In the genomic region with DNA sequence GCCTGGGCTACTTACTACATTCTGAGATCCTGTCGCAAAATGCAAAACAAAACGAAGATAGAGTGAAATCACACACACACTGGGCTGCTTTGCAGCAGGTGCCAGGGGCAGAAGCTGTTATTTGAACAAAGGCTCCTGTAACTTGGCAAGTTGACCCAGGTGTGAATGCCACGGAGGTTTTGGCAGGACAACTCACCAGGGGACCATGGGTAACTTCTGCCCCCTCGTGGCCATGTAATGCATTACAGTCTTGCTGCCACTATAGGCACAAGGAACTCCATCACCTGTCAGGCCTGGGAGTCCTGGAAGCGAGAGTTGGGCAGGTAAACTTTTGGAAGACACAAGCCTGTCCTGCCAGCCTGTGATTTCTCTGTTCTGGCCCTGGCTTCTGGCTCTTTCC, we compare ENCODE assay signal across 9 mouse cellular contexts. TPM values are rescaled to one million over a fixed set of nuclear protein-coding genes. Genes with fewer than 3 reads are reported as not detected.
A peak's percentile ranks its signal among the peaks of the same experiment; 100 is the strongest.
DNase-seq lines count a peak whose midpoint lies in the region; ATAC-seq lines count a peak whose summit lies in the region.
"Had no signal": no experiment of that assay in that cellular context is flagged by ENCODE, and none has a peak within 500 bp of the region (broad histone marks: within the 10 kb centered on the region; RNA-seq: fewer than 3 reads in every experiment).

No protein-coding gene starts in this region.

- DNase-seq in forebrain, embryonic 10.5 days (ENCODE audit: extremely low spot score, low spot score) = peak; percentile 75
- peak; percentile 82 for DNase-seq in R1 (ENCODE audit: low read depth, low spot score)
- peak; percentile 78 to 90 for DNase-seq in cerebellum, postnatal 14 days
- DNase-seq in heart, postnatal 36 days = peak; percentile 85 to 91
- peak; percentile 70 for DNase-seq in left cerebral cortex, adult 11 months (ENCODE audit: low spot score)
- DNase-seq in mesoderm, embryonic 11.5 days (ENCODE audit: low read depth, low spot score) = peak; percentile 74
- DNase-seq in spleen, postnatal 36 days (ENCODE audit: low spot score in 2 of 2) = peak; percentile 63 to 66

- intact Hi-C loops in heart, postnatal 36 days (cut with DNase I) = loop anchor here (1.0 kb wide), 2 partner anchors 22 to 46 kb away; no protein-coding TSS in a partner anchor

- H3K4me2 ChIP-seq in forebrain, embryonic 13.5 days = no peak overlapping the region
- H3K4me2 ChIP-seq: limb, embryonic 13.5 days had no signal

- H3K9me3 ChIP-seq in forebrain, embryonic 10.5 days = no peaks in the 10 kb centered on the region
- H3K9me3 ChIP-seq in forebrain, embryonic 13.5 days (replicated peaks) = no peaks in the 10 kb centered on the region
- H3K9me3 ChIP-seq: limb, embryonic 13.5 days had no signal

- no peak overlapping the region for H3K4me3 ChIP-seq in forebrain, embryonic 10.5 days
- no peak overlapping the region for H3K4me3 ChIP-seq in forebrain, embryonic 13.5 days
- H3K4me3 ChIP-seq: limb, embryonic 13.5 days had no signal

- no peak overlapping the region for H3K27ac ChIP-seq in forebrain, embryonic 10.5 days
- no peak overlapping the region for H3K27ac ChIP-seq in forebrain, embryonic 13.5 days
- H3K27ac ChIP-seq: limb, embryonic 13.5 days had no signal

- H3K9ac ChIP-seq in forebrain, embryonic 13.5 days = no peak overlapping the region
- H3K9ac ChIP-seq: limb, embryonic 13.5 days had no signal

- H3K27me3 ChIP-seq in forebrain, embryonic 10.5 days (ENCODE audit: poor library complexity, severe bottlenecking) = peaks cover 70% of the 10 kb centered on the region
- H3K27me3 ChIP-seq in forebrain, embryonic 13.5 days = peaks cover 36% of the 10 kb centered on the region

- ATAC-seq in forebrain, embryonic 13.5 days = no peak

- WGBS in forebrain, embryonic 10.5 days = 31% methylated on average over 5 of the region's 5 CpGs
- 32% methylated on average over 5 of the region's 5 CpGs for WGBS in forebrain, embryonic 13.5 days

- no peaks in the 10 kb centered on the region for H3K36me3 ChIP-seq in forebrain, embryonic 10.5 days (replicated peaks)
- no peaks in the 10 kb centered on the region for H3K36me3 ChIP-seq in forebrain, embryonic 13.5 days (ENCODE audit: poor library complexity, severe bottlenecking)

- H3K4me1 ChIP-seq in forebrain, embryonic 10.5 days = peaks cover 61% of the 10 kb centered on the region
- peaks cover 11% of the 10 kb centered on the region; the same call in 1 of the 2 replicates for H3K4me1 ChIP-seq in forebrain, embryonic 13.5 days

RNA-seq across cellular contexts. Expression of gene Cdc42ep1, which starts 6.0 kb away (rescaled TPM):
- polyA plus RNA-seq in forebrain, embryonic 10.5 days (2016; fragmentation: Nextera tagmentation; extraction: Ambion mirVana) = 12.6 and 12.7 TPM in 2 replicates
- polyA plus RNA-seq in forebrain, embryonic 13.5 days (2015; fragmentation: Nextera tagmentation; extraction: Ambion mirVana) = 5.0 and 5.5 TPM in 2 replicates
- 10 to 100 TPM; 37.6 to 47.6 TPM for total RNA-seq in heart, postnatal 36 days (2021)

RNA-seq across cellular contexts. Expression of gene Lgals2, which starts 6.9 kb away (rescaled TPM):
- not detected in 2 replicates for polyA plus RNA-seq in forebrain, embryonic 10.5 days (2016; fragmentation: Nextera tagmentation; extraction: Ambion mirVana)
- not detected in 2 replicates for polyA plus RNA-seq in forebrain, embryonic 13.5 days (2015; fragmentation: Nextera tagmentation; extraction: Ambion mirVana)
- under 1 TPM in 1 of 2 experiments, not detected in 1; 0.56 TPM for total RNA-seq in heart, postnatal 36 days (2021)

RNA-seq across cellular contexts. Expression of gene Gga1, which starts 28.5 kb away (rescaled TPM):
- 46.8 and 52.6 TPM in 2 replicates for polyA plus RNA-seq in forebrain, embryonic 10.5 days (2016; fragmentation: Nextera tagmentation; extraction: Ambion mirVana)
- polyA plus RNA-seq in forebrain, embryonic 13.5 days (2015; fragmentation: Nextera tagmentation; extraction: Ambion mirVana) = 50.3 and 53.7 TPM in 2 replicates
- total RNA-seq in heart, postnatal 36 days (2021) = 10 to 100 TPM; 40.3 to 43.2 TPM

RNA-seq across cellular contexts. Expression of gene Card10, which starts 45.6 kb away (rescaled TPM):
- polyA plus RNA-seq in forebrain, embryonic 10.5 days (2016; fragmentation: Nextera tagmentation; extraction: Ambion mirVana) = 2.4 and 2.6 TPM in 2 replicates
- 0.92 and 0.93 TPM in 2 replicates for polyA plus RNA-seq in forebrain, embryonic 13.5 days (2015; fragmentation: Nextera tagmentation; extraction: Ambion mirVana)
- total RNA-seq in heart, postnatal 36 days (2021) = 10 to 100 TPM; 15.4 to 19.0 TPM

RNA-seq across cellular contexts. Expression of gene Gm49510, which starts 51.0 kb away (rescaled TPM):
- 0.23 and 0.35 TPM in 2 replicates for polyA plus RNA-seq in forebrain, embryonic 10.5 days (2016; fragmentation: Nextera tagmentation; extraction: Ambion mirVana)
- 0.15 and 0.16 TPM in 2 replicates for polyA plus RNA-seq in forebrain, embryonic 13.5 days (2015; fragmentation: Nextera tagmentation; extraction: Ambion mirVana)
- total RNA-seq in heart, postnatal 36 days (2021) = not detected
